Mouse (Mus musculus): ENCODE measurements at regions not wholly inside any gene's neighbourhood (a gene's known extent, or its start where the extent isn't known, plus 50 kb on each side); places are given as distances from the start of the nearest gene placed in this dataset.

- no peak for ATAC-seq
These were observed 110.2 kb downstream of the Rybp start for GRCm38 (mm10) chr6:100176914-100177560.

- ATAC-seq = no peak
These were observed 116.5 kb downstream of the Rybp start for GRCm38 (mm10) chr6:100170711-100171348.

GRCm38 (mm10) chr6:100167321-100167720 lies 120.0 kb downstream of the Rybp start:
- no peak for ATAC-seq

GRCm38 (mm10) chr6:100165746-100166145 lies 121.5 kb downstream of the Rybp start:
- no peak for ATAC-seq

- ATAC-seq = no peak
These were observed 123.1 kb downstream of the Rybp start for GRCm38 (mm10) chr6:100164162-100164561.

GRCm38 (mm10) chr6:100163814-100164130 lies 123.5 kb downstream of the Rybp start:
- ATAC-seq = no peak

GRCm38 (mm10) chr6:100162961-100163813 lies 124.1 kb downstream of the Rybp start:
- ATAC-seq = no peak

GRCm38 (mm10) chr6:100160670-100161069 lies 126.6 kb downstream of the Rybp start:
- ATAC-seq = no peak

- no peak for ATAC-seq
These were observed 127.5 kb downstream of the Rybp start for GRCm38 (mm10) chr6:100159817-100160216.

- no peak for ATAC-seq
These were observed 128.0 kb downstream of the Rybp start for GRCm38 (mm10) chr6:100159246-100159645.

- ATAC-seq = no peak
These were observed 130.0 kb downstream of the Rybp start for GRCm38 (mm10) chr6:100157288-100157687.

- no peak for ATAC-seq
These were observed 131.1 kb downstream of the Rybp start for GRCm38 (mm10) chr6:100156163-100156562.

- no peak for ATAC-seq
These were observed 131.6 kb downstream of the Rybp start for GRCm38 (mm10) chr6:100155676-100156075.

GRCm38 (mm10) chr6:100151447-100151846 lies 135.8 kb downstream of the Rybp start:
- ATAC-seq = no peak

- no peak for ATAC-seq
These were observed 136.5 kb downstream of the Rybp start for GRCm38 (mm10) chr6:100150703-100151208.

GRCm38 (mm10) chr6:100149458-100149852 lies 137.8 kb downstream of the Rybp start:
- no peak for ATAC-seq

GRCm38 (mm10) chr6:100148751-100149457 lies 138.4 kb downstream of the Rybp start:
- no peak for ATAC-seq

- ATAC-seq = no peak
These were observed 140.8 kb downstream of the Rybp start for GRCm38 (mm10) chr6:100146360-100146935.

GRCm38 (mm10) chr6:100145869-100146268 lies 141.4 kb downstream of the Rybp start:
- ATAC-seq = no peak

GRCm38 (mm10) chr6:100144544-100145287 lies 142.6 kb downstream of the Rybp start:
- no peak for ATAC-seq

- ATAC-seq = no peak
These were observed 143.5 kb downstream of the Rybp start for GRCm38 (mm10) chr6:100143586-100144301.

Measured in CD4-positive, CD25-positive, alpha-beta regulatory T cell, adult 4 months (primary cell).